Comparison of ENCODE assay signal across 8 mouse cellular contexts in genomic region chr3:123168815-123169214, GRCm38 (mm10).
DNase-seq lines count a peak whose midpoint lies in the region; ATAC-seq and TF ChIP-seq lines count a peak whose summit lies in the region.

No protein-coding gene starts in this region.

- no peak overlapping the region for H3K9ac ChIP-seq in forebrain, postnatal 0 days
- H3K9ac ChIP-seq in neural tube, embryonic 12.5 days, result no peak overlapping the region

- peak; percentile 63 to 68 for DNase-seq in B cell, adult 2 months
- peak; percentile 46 for DNase-seq in MEL-GATA-1-ER (ENCODE audit: extremely low read depth, low read depth)
- DNase-seq in cerebellum, adult 18-20 months, result peak; percentile 41 to 58
- peak; percentile 72 for DNase-seq in forebrain, postnatal 0 days
- peak; percentile 52 for DNase-seq in kidney, adult 18-20 months
- DNase-seq in limb, embryonic 10.5 days (ENCODE audit: low spot score), result peak; percentile 77
- DNase-seq in thymus, postnatal 4 days, result peak; percentile 49

- H3K4me3 ChIP-seq in forebrain, postnatal 0 days (ENCODE audit: low read depth, low read length), result no peak overlapping the region
- no peak overlapping the region for H3K4me3 ChIP-seq in limb, embryonic 10.5 days
- H3K4me3 ChIP-seq in neural tube, embryonic 12.5 days, result no peak overlapping the region

- no peaks in the 10 kb centered on the region for H3K4me1 ChIP-seq in forebrain, postnatal 0 days (ENCODE audit: insufficient read depth)
- H3K4me1 ChIP-seq in limb, embryonic 10.5 days, result peaks cover 31% of the 10 kb centered on the region
- H3K4me1 ChIP-seq in neural tube, embryonic 12.5 days, result no peaks in the 10 kb centered on the region

- H3K27ac ChIP-seq in forebrain, postnatal 0 days (ENCODE audit: low read depth, low read length), result no peak overlapping the region
- no peak overlapping the region for H3K27ac ChIP-seq in limb, embryonic 10.5 days
- no peak overlapping the region for H3K27ac ChIP-seq in neural tube, embryonic 12.5 days

- H3K36me3 ChIP-seq in forebrain, postnatal 0 days (ENCODE audit: insufficient read depth), result no peaks in the 10 kb centered on the region
- H3K36me3 ChIP-seq in limb, embryonic 10.5 days, result no peaks in the 10 kb centered on the region
- no peaks in the 10 kb centered on the region for H3K36me3 ChIP-seq in neural tube, embryonic 12.5 days

- H3K4me2 ChIP-seq in forebrain, postnatal 0 days (ENCODE audit: low read depth), result no peak overlapping the region
- H3K4me2 ChIP-seq in neural tube, embryonic 12.5 days (replicated peaks), result no peak overlapping the region

- TF ChIP-seq CTCF in forebrain, postnatal 0 days (IDR thresholded peaks at IDR 0.05; ENCODE audit: low read depth), result peak; percentile 79

- no peaks in the 10 kb centered on the region for H3K9me3 ChIP-seq in forebrain, postnatal 0 days (ENCODE audit: low read length)
- no peaks in the 10 kb centered on the region for H3K9me3 ChIP-seq in limb, embryonic 10.5 days (replicated peaks)
- H3K9me3 ChIP-seq in neural tube, embryonic 12.5 days, result no peaks in the 10 kb centered on the region

- WGBS in forebrain, postnatal 0 days, result 9% methylated on average over 5 of the region's 5 CpGs
- 11% methylated on average over 5 of the region's 5 CpGs for WGBS in limb, embryonic 10.5 days
- 13% methylated on average over 5 of the region's 5 CpGs for WGBS in neural tube, embryonic 12.5 days

- ATAC-seq in forebrain, postnatal 0 days, result peak; percentile 53
- ATAC-seq in neural tube, embryonic 12.5 days (ENCODE audit: low FRiP score, low read depth), result peak; percentile 44; the same call in 1 of the 2 replicates

- H3K27me3 ChIP-seq in forebrain, postnatal 0 days (ENCODE audit: insufficient read depth, low read length), result no peaks in the 10 kb centered on the region
- no peaks in the 10 kb centered on the region for H3K27me3 ChIP-seq in limb, embryonic 10.5 days (ENCODE audit: low read depth, poor library complexity, severe bottlenecking)
- H3K27me3 ChIP-seq in neural tube, embryonic 12.5 days (replicated peaks), result no peaks in the 10 kb centered on the region
